Mouse (Mus musculus): ENCODE data around the gene Ifi202b.
"Not testable (repeated sequence)": the region's sequence is repeated elsewhere in the genome, so short reads cannot be mapped to it uniquely, and the experiment has no call there.

The Ifi202b gene

DNA sequence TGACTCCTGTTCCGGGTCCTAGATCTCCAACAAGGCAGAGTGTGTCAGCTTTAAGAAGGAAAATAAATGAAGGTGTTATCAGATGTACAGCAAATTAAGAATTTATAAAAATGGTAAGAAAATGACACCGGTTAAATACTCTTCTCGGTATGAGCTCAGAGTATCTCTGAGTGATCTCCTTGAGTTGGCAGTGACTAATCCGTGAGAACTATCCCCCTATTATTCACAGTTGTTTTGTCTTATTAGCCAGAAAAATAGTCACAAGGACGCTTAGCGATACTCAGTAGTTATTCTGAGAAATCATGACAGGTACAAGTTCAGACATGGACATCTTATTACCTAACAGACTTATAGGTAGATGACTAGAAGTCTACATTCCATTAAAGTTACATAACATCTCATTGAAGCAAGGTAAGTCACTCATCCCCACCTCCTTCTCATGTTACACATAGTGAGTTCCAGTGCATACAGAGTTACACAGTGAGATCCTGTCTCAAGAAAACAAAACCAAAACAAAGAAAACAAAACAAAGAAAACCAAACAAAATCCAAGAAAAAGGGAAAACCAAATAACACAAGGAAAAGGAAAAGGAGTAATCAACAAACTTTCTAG, at the start of gene Ifi202b:
TSS of gene Ifi202b (minus strand) at position 51 of the 612 bp plus-strand sequence.
- DNase-seq (ENCODE audit: low spot score) = not testable (repeated sequence)

DNA sequence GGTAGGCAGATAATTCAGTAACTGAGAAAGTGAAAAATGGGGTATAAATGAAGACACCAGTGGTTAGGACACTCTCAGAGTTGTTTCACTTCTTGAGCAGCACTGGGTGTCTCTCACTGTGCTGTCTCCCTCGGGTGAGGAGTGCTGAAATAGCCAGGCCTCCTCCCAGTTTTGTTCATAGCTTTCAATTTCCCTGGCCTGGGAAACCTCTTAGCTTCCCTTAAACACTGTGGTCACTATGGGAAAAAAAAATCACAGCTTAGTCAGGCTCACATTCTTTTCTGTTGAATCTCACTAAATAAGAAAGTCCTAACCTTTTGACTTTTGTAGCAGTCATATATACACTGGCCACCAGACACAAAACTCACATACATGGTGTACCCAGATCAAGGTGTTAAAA, 49.2 kb upstream of the Ifi202b start, which contains the start of gene Ifi205:
TSS of gene Ifi205 (minus strand) at position 113 of the 400 bp plus-strand sequence.
- no peak for DNase-seq (ENCODE audit: low spot score)

DNA sequence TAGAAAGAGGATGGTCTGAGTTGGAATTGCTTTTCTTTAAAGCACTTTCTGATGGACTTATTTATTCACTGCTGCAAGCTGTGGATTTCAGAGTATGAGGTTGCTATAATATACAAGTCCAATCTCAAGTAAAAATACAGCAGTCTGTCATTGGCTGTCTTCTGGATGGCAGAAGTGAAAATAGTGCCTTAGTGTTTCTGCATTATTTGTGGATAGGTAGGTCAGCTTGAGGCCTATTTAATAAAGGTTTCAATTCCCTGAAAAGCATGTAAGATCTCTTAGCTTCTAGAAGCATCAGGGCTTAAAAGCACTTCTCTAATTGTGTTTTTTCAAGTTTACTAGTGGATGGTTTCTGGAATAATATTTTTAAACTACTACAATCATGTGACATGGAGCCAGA, 24.5 kb upstream of the Ifi202b start:
- DNase-seq (ENCODE audit: low spot score) = not testable (repeated sequence)

DNA sequence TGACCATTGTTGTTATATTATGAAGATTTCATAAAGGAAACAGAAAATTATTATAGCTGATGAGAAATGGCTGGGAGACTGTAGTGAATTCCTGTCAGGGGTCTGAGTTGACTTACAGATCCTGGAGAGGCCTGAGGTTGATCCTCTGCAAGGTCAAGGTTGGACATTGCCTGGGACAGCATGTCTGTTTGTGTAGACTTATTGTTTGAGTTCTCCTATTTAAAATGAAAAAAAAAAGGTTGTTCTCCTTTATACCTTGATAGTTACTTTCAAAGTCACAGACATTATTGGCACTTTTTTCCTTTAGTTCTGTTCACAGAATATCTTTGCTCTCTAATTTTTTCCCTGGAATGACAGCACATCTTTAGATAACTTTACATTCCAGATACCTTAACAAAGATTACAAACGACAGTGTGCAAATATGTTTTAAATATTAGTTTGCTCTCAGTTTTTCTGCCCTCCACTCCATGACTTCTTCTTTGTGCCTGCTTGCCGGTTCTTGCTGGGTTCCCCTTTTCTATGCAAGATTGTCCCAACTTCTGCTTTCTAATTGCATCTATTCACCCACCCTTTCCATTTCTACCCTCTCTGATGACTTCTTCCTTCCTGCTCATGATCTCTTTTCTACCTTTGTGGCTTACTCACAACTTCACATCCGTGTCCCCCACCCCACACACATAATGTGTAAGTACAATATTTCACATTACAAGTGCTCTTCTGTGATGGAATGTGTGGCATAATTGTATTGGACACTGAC, 22.0 kb upstream of the Ifi202b start:
- DNase-seq (ENCODE audit: low spot score) = not testable (repeated sequence)

DNA sequence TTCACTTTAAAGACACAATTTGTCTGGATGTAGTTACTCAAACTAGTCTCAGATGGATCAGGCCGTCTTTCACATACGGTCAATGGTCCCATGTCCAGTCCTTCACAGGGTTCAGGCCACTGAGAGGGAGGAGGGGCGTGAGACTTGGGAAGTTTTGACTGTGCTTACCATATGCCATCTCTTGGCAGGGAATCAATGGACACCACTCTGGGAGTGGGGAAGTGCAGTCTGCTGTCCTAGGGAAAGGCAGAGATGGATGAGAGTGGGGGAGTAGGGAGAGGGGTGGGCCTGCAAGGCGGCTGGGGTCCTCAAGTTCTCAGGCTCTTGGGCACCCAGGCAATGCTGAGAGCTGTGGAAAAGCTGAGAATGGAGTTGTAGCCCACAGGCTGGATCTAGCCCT, 12.5 kb upstream of the Ifi202b start:
- DNase-seq (ENCODE audit: low spot score) = no peak

DNA sequence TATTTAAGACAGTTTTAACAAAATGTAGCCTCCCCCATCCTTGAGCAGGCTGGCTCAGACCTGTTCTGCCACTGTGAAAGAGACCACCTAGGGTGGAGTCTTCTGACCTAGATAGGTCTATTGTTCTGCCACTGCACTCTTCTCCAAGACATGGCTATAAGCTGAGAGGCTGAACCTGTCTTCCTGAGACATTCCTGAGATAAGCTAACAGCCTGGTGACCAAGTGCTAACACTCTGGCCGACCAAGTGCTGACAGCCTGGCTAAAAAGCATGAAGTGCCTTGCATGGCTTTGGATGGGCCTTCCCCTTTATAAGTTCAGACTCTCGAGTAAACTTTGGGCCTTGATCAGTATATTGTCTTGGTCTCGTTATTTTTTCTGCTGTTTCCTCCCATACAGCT, 1.5 kb downstream of the Ifi202b start:
- not testable (repeated sequence) for DNase-seq (ENCODE audit: low spot score)

DNA sequence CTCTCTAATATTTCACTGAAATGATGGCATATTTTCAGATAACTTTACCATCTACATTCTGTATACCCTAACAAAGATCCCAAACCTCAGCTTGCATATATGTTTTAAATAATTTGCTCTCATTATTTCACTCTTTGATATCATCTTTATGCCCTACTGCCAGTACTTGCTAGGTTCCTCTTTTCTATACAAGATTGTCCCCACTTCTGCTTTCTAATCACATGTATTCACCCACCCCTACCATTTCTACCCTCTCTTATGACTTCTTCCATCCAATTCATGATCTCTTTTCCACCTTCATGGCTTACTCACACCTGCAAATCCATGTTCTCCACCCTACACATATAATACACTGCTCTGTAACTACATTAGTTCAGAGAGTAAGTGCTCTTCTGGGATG, 4.9 kb downstream of the Ifi202b start:
- DNase-seq (ENCODE audit: low spot score) = no peak

DNA sequence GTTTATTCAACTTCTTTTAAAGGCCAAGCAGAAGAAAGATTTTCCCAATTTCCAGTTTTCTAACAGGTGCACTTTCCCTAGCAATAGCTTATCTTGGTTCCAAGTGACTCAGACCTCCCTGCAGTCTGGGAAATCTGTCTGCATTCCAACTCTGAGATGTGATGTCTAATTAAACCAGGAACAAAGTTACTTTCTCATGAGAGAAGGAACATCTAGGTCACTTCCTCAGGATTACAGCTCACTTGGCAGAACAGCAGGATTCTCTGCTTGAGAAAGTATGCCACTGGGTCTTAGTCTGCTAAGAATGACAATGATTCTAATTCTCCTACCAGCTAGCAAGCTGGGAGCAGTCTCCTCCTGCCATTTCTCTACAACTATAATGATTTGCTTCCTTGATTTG, 9.4 kb downstream of the Ifi202b start:
- DNase-seq (ENCODE audit: low spot score) = no peak

DNA sequence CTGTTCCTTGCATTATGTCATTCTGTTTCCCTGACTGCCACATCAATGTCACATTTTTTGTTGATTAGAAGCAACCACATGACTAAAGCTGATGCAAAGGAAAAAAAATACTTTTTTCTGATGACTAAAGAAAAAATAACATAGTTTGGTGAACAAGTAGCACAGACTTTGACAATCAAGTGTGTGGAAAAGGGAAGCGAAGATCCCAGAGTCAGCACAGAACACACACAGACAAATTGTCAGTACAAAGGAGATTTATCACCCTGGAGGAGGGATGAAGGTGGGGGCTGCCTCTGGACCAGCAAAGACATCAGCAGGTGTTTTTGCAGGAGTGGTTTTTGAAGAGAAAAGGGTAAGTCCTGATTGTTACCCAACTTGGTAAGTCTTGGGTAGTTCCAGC, 21.1 kb downstream of the Ifi202b start:
- DNase-seq (ENCODE audit: low spot score) = not testable (repeated sequence)

DNA sequence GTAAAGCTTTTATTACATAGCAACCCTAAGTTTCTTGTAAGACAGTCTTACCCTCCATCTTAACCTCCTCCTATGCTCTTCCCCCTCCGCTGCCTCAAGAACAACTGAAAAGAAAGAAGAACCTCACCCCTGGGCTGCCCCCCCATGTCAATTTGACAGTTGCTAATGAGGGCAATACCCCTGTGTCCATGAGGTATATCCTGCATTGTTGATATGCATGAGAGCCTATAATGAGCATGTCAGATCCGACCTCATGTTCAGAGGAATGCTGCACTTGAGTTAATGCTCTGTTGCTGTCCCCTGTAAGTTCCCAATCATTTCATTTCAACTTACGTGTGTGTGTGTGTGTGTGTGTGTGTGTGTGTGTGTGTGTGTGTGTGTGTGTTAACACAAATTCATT, 22.5 kb downstream of the Ifi202b start:
- DNase-seq (ENCODE audit: low spot score) = not testable (repeated sequence)

DNA sequence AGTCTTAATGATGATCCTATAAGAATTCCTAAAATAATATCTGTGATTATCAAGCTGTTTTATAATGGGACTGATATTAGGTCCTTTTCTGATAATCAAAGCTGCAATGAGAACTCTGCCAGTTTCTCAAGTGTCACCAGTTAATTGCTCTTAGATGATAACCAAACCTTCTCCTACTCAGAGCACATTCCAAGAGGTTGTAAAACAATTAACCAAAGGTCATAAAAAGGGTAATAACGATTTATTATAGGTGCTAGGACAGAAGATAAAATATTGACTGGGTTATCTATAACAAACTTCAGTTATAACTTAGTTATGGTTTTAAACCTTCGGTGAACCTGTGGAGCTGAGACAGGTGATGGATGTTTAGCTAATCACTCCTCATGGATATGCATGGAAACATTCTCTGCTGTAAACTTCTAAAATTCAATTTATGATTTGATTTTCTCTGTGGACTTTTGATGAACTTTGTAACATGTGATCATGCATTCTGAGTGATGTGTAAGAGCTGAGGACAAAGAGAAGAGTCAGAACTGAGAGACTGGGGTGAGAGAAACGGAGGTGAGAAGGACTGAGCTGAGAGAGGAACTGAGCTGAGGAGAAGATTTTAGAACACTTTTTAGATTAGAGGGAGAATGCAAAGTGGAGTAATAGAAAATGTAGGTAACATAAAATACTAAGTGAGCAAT, 26.6 kb downstream of the Ifi202b start:
- not testable (repeated sequence) for DNase-seq (ENCODE audit: low spot score)

DNA sequence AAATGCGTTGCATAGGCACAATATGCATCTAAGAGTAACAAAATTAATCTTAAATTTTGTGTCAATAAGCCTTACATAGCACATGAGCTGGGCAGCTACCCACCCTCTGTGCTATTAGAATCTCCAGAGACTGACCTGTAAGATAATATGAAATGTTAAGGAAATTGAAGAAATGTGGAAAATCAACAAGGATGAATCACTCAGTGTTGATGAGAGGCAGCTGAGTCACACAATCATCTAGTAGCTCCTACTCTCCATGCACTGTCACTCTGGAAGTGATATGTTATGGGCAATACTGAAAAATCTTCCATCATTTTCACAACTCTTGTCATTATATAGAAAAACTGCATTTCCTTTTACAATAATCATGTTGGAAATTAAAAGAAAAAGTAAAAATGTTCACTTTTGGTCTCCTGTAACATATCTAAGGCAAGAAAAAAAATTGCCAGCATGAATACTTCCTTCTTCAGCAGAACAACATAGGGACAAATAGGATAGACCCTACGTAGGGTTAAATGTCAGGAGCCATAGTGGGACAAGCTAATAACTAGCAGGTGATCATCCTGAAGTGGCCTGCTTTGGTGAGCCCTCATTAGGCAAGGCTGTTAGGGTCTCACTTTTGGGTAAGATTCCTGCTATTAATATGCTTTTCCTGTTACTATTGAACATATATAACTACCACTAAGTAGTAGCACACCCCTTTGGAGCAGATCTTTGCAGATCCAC, 27.3 kb downstream of the Ifi202b start:
- DNase-seq (ENCODE audit: low spot score) = no peak

DNA sequence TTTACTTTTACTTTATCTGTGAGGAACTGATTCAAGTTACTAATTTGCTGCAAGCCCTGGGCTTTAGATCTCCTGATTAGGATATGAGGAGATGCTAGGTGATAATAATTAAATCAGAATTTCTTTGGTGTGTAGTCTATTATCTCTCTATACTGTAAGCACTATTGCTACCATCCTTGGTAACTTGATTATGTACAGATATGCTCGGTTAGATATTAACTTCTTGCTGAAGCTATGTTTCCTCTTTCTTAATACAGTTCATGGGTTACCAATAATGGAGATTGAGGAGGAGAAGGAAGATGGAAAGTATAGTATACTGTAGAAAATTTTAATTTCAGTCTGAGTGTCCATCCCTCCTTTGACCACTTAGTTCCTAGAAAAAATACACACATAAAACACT, 29.0 kb downstream of the Ifi202b start:
- DNase-seq (ENCODE audit: low spot score) = no peak

DNA sequence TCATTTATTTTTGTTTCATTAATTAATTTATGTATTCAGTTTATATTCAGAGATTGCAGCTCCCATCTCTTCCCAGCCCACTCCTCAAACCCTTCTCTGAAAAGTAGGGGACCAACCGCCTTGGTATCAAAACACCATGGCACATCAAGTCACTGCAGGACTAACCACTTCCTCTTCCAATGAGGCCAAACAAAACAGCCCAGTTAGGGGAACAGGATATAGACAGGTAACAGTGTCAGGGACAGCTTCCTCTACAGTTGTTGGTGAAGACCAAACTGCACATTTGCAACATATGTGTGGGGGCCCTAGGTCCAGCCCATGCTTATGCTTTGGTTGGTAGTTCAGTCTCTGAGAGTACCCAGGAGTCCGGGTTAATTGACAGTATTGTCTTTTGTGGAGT, 33.5 kb downstream of the Ifi202b start:
- not testable (repeated sequence) for DNase-seq (ENCODE audit: low spot score)

DNA sequence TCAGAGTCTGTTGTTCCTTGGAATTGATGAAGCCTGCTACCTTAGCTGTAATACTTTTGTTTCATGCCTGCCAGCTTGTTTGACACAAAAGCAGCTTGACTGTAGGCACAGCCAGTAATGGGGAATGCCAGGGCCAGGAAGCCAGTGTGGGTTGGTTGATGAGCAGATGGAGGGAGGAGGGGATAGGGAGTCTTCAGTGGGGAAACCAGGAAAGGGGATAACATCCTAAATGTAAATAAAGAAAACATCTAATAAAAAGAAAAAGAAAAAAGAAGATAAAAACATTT, 39.8 kb downstream of the Ifi202b start:
- DNase-seq (ENCODE audit: low spot score) = not testable (repeated sequence)

DNA sequence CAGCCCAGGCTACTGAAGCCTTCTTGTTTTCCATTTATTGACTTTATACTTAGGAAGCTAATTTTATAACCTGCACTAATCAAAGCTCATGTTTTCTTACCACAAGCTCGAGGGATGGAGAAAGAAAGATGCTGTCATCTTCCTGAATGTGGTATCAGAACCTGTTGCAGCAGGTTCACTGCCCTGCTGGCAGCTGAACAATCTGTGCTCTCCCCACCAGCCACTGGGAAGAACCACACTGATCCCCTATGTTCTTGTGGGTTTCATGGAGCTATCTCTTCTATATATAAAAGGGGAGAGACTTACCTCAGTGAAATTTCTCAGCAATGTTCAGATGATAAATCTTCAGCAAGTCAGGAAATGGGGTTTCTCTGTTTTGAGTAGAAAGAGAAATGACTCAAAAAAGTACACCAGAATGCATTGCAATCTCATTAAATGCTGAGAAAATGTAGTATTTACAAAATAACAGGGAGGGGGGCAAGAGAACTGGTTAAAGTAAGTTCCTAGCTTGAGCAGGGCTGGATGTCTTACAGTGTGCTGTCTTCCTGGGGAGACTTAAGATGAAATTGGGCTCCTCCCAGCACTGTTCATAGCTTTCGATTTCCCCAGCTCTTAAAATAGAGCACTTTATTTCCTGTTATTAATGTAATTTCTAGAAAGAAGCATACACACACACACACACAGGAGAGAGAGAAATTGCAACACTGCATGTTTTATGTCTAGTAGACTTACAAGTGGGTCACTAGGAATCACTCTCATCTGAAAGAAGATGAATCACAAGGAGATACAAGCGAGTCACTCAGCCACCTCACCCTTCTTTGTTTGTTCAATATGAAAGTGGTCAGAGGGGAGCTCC, 40.4 kb downstream of the Ifi202b start, which contains the start of the genes Mndal and Ifi203:
TSS of gene Mndal (minus strand) at position 568 of the 856 bp plus-strand sequence.
TSS of gene Ifi203 (minus strand) at position 749 of the 856 bp plus-strand sequence.
- DNase-seq (ENCODE audit: low spot score) = not testable (repeated sequence)

DNA sequence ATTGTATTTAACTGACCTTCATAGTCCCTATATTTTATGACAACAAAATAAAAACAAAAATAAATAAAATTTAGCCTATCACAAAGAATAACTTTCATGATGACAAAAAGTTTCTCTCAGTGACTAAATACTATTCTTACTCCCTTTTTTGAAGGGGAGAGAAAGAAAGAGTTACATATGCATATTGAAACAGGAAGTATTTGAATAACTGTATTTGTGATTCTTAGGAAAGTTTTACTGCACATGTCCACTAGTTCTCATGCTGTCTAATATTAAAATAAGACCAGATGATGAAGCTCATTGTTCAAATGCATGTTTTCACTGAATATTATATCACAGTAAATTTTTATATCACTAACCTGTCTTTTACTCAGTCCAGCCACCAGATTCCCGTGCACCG, 41.0 kb downstream of the Ifi202b start:
- not testable (repeated sequence) for DNase-seq (ENCODE audit: low spot score)

DNA sequence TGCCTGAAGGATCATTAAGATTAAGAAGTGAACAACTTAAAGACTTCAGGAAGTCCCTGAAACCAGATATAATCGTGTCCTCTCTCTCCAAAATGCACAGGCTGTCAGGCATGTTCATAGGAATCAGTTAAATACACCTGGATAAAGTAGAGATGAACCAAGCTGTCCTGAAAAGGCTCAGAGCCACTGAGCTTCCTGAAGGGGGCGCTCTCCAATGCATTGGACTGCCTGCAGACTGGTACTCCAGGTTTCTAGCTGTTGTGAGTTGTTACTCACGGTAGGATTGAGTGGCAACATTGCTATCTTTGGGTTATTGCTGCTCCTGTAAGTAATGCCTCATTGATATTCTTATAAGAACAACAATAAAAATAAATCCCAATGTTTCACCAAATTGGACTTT, 63.3 kb downstream of the Ifi202b start:
- DNase-seq (ENCODE audit: low spot score) = not testable (repeated sequence)

DNA sequence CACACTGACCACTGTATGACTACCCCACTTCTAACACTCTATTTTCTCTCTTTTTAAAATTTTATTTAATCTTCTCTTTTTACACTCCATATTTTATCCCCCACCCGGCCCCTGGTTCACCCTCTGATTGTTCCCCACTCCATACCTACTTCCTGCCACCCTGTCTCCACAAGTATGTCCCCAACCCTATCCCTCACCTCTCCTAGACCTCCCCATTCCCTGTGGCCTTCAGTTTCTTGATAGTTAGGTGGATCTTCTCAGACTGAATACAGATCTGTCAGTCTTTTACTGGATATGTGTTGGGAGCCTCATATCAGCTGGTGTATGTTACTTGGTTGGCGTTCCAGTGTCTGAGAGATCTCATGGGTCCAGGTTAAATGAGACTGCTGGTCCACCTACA, 68.0 kb downstream of the Ifi202b start:
- DNase-seq (ENCODE audit: low spot score) = no peak

DNA sequence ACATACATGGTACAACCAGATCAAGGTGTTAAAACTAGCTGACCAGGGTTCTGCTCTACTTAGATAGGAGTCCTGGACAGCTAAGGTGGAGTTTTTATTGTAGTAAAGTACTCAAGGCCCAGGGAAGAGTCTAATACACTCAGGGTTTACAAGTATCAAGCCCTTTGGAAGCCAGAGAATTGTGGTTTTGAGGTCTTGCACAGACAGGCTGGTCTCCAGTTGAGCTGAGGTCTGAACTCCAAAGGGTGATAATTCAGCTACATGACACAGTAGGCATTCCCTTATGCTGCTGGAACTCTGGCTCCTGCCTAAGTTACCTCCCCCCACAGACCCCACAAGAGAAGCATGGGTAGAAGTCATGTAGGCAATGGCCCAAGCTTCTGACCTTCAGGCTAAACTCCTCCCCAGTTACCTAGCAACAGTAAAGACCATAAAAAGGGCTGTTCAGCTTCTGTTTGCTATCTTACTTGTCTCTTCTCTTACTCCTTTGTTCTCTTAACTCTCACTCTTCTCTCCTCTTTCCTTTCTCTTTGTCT, 69.2 kb downstream of the Ifi202b start:
- DNase-seq (ENCODE audit: low spot score) = not testable (repeated sequence)

Measured in urinary bladder, postnatal 14 days (tissue).